Comparison of ENCODE assay signal across 7 mouse cellular contexts in genomic region chr11:87967692-87968289, GRCm38 (mm10). TPM values are rescaled to one million over a fixed set of nuclear protein-coding genes. Genes with fewer than 3 reads are reported as not detected.
DNase-seq lines count a peak whose midpoint lies in the region; ATAC-seq and TF ChIP-seq lines count a peak whose summit lies in the region.

No protein-coding gene starts in this region.

- H3K9ac ChIP-seq in intestine, postnatal 0 days (ENCODE audit: low read depth, low read length), result no peak overlapping the region
- H3K9ac ChIP-seq in limb, embryonic 11.5 days (ENCODE audit: low read length), result no peak overlapping the region; the same call in 1 of the 2 replicates
- H3K9ac ChIP-seq in midbrain, embryonic 13.5 days (replicated peaks), result peak overlapping the region; percentile 48; the same call in 1 of the 2 replicates

- no peak overlapping the region for H3K27ac ChIP-seq in embryonic facial prominence, embryonic 10.5 days (replicated peaks)
- no peak overlapping the region for H3K27ac ChIP-seq in intestine, postnatal 0 days (ENCODE audit: low read depth, low read length)
- H3K27ac ChIP-seq in limb, embryonic 11.5 days (replicated peaks; ENCODE audit: low read depth, low read length), result no peak overlapping the region
- H3K27ac ChIP-seq in midbrain, embryonic 13.5 days, result no peak overlapping the region

- WGBS in embryonic facial prominence, embryonic 10.5 days, result 3% methylated on average over 17 of the region's 17 CpGs
- WGBS in intestine, postnatal 0 days, result 3% methylated on average over 16 of the region's 17 CpGs
- 3% methylated on average over 17 of the region's 17 CpGs for WGBS in limb, embryonic 11.5 days
- 3% methylated on average over 17 of the region's 17 CpGs for WGBS in midbrain, embryonic 13.5 days

- H3K4me1 ChIP-seq in embryonic facial prominence, embryonic 10.5 days, result peaks cover 32% of the 10 kb centered on the region
- H3K4me1 ChIP-seq in intestine, postnatal 0 days (replicated peaks; ENCODE audit: control insufficient read depth, insufficient read depth, low read length), result 0 out of 2 replicates have a peak, but pooled peaks cover 2% of the 10 kb centered on the region
- H3K4me1 ChIP-seq in limb, embryonic 11.5 days (ENCODE audit: control insufficient read depth, insufficient read depth, low read length), result 0 out of 2 replicates have a peak, but pooled peaks cover 4% of the 10 kb centered on the region
- peaks cover 4% of the 10 kb centered on the region; the same call in 1 of the 2 replicates for H3K4me1 ChIP-seq in midbrain, embryonic 13.5 days (replicated peaks)

- H3K4me2 ChIP-seq in intestine, postnatal 0 days (replicated peaks; ENCODE audit: low read depth), result peak overlapping the region; percentile 57
- peak overlapping the region; percentile 37 for H3K4me2 ChIP-seq in limb, embryonic 11.5 days (ENCODE audit: low read depth, severe bottlenecking)
- peak overlapping the region; percentile 47 for H3K4me2 ChIP-seq in midbrain, embryonic 13.5 days (replicated peaks)

- H3K36me3 ChIP-seq in embryonic facial prominence, embryonic 10.5 days (replicated peaks), result no peaks in the 10 kb centered on the region
- no peaks in the 10 kb centered on the region for H3K36me3 ChIP-seq in intestine, postnatal 0 days (ENCODE audit: control insufficient read depth, insufficient read depth)
- H3K36me3 ChIP-seq in limb, embryonic 11.5 days (ENCODE audit: control insufficient read depth, insufficient read depth, low read length), result no peaks in the 10 kb centered on the region
- H3K36me3 ChIP-seq in midbrain, embryonic 13.5 days, result no peaks in the 10 kb centered on the region

- peak; percentile 88 for DNase-seq in adrenal gland, postnatal 10 days
- peak; percentile 88 for DNase-seq in embryonic facial prominence, embryonic 10.5 days (ENCODE audit: low spot score)
- DNase-seq in limb, embryonic 11.5 days (ENCODE audit: low spot score), result peak; percentile 96
- DNase-seq in spleen, adult 12 weeks (ENCODE audit: low spot score), result peak; percentile 74

- ATAC-seq in granulocyte monocyte progenitor cell, adult 5-6 weeks (replicated peaks; ENCODE audit: poor library complexity, severe bottlenecking), result peak; percentile 94
- peak; percentile 19; the same call in 1 of the 2 replicates for ATAC-seq in intestine, postnatal 0 days
- ATAC-seq in limb, embryonic 11.5 days (ENCODE audit: insufficient number of reproducible peaks, low FRiP score, low TSS enrichment, low read depth), result no peak
- no peak for ATAC-seq in midbrain, embryonic 13.5 days

- no peaks in the 10 kb centered on the region for H3K9me3 ChIP-seq in embryonic facial prominence, embryonic 10.5 days
- H3K9me3 ChIP-seq in intestine, postnatal 0 days (ENCODE audit: control insufficient read depth), result no peaks in the 10 kb centered on the region
- H3K9me3 ChIP-seq in limb, embryonic 11.5 days (ENCODE audit: control insufficient read depth, low read length), result no peaks in the 10 kb centered on the region
- H3K9me3 ChIP-seq in midbrain, embryonic 13.5 days, result no peaks in the 10 kb centered on the region

- peak overlapping the region; percentile 37 for H3K4me3 ChIP-seq in embryonic facial prominence, embryonic 10.5 days
- H3K4me3 ChIP-seq in intestine, postnatal 0 days (ENCODE audit: low read depth, low read length), result peak overlapping the region; percentile 27
- H3K4me3 ChIP-seq in limb, embryonic 11.5 days (ENCODE audit: low read depth, low read length), result no peak overlapping the region
- H3K4me3 ChIP-seq in midbrain, embryonic 13.5 days (replicated peaks), result peak overlapping the region; percentile 11; the same call in 1 of the 2 replicates

- TF ChIP-seq CTCF in intestine, postnatal 0 days (IDR thresholded peaks at IDR 0.05; ENCODE audit: low read depth), result peak; percentile 98

- no peaks in the 10 kb centered on the region for H3K27me3 ChIP-seq in embryonic facial prominence, embryonic 10.5 days (replicated peaks; ENCODE audit: low read depth, poor library complexity, severe bottlenecking)
- H3K27me3 ChIP-seq in intestine, postnatal 0 days (replicated peaks; ENCODE audit: control insufficient read depth, insufficient read depth, low read length), result no peaks in the 10 kb centered on the region
- H3K27me3 ChIP-seq in limb, embryonic 11.5 days (ENCODE audit: control insufficient read depth, insufficient read depth, low read length), result no peaks in the 10 kb centered on the region
- no peaks in the 10 kb centered on the region for H3K27me3 ChIP-seq in midbrain, embryonic 13.5 days

RNA-seq across cellular contexts. Expression of gene Dynll2, which starts 19.5 kb away (rescaled TPM):
- 100 to 1,000 TPM; 124 to 136 TPM for total RNA-seq in adrenal gland, postnatal 10 days (2021)
- polyA plus RNA-seq in embryonic facial prominence, embryonic 10.5 days (2016; fragmentation: Nextera tagmentation; extraction: Ambion mirVana), result 27.0 and 28.2 TPM in 2 replicates
- 20.9 and 24.9 TPM in 2 replicates for total RNA-seq in granulocyte monocyte progenitor cell, adult 5-6 weeks (2014; fragmentation: Nextera tagmentation)
- 12.3 and 17.3 TPM in 2 replicates for total RNA-seq in granulocyte monocyte progenitor cell, adult 5-6 weeks (2017)
- polyA plus RNA-seq in intestine, postnatal 0 days (2015; fragmentation: Nextera tagmentation; extraction: Ambion mirVana), result 52.4 and 57.4 TPM in 2 replicates
- 16.8 and 18.6 TPM in 2 replicates for polyA plus RNA-seq in limb, embryonic 11.5 days (2014; fragmentation: Nextera tagmentation; extraction: Ambion mirVana)
- 43.3 and 52.5 TPM in 2 replicates for polyA plus RNA-seq in midbrain, embryonic 13.5 days (2015; fragmentation: Nextera tagmentation; extraction: Ambion mirVana)

RNA-seq across cellular contexts. Expression of gene Olfr464, which starts 47.0 kb away (rescaled TPM):
- not detected for total RNA-seq in adrenal gland, postnatal 10 days (2021)
- not detected in 2 replicates for polyA plus RNA-seq in embryonic facial prominence, embryonic 10.5 days (2016; fragmentation: Nextera tagmentation; extraction: Ambion mirVana)
- not detected in 2 replicates for total RNA-seq in granulocyte monocyte progenitor cell, adult 5-6 weeks (2014; fragmentation: Nextera tagmentation)
- total RNA-seq in granulocyte monocyte progenitor cell, adult 5-6 weeks (2017), result not detected in 2 replicates
- polyA plus RNA-seq in intestine, postnatal 0 days (2015; fragmentation: Nextera tagmentation; extraction: Ambion mirVana), result not detected in 2 replicates
- not detected in 2 replicates for polyA plus RNA-seq in limb, embryonic 11.5 days (2014; fragmentation: Nextera tagmentation; extraction: Ambion mirVana)
- polyA plus RNA-seq in midbrain, embryonic 13.5 days (2015; fragmentation: Nextera tagmentation; extraction: Ambion mirVana), result not detected in 2 replicates

Comparison
In these comparisons a context has a peak if more than half of its experiments do, and no peak if none do; other contexts are left out.
1. ATAC-seq: peak in granulocyte monocyte progenitor cell, adult 5-6 weeks (single experiment) and intestine, postnatal 0 days (single experiment); none in limb, embryonic 11.5 days (single experiment) and midbrain, embryonic 13.5 days (single experiment).
2. Peak in every context shown above with its lines, with median percentiles within 50 percentile points of each other: DNase-seq and H3K4me2 ChIP-seq.